Mouse (Mus musculus) MEL (cell line): ENCODE measurements at regions not wholly inside any gene's neighbourhood (a gene's known extent, or its start where the extent isn't known, plus 50 kb on each side); places are given as distances from the start of the nearest gene placed in this dataset.

ENCODE experiments used
- DNase-seq: peaks from one replicate; pipeline ENCODE4 v3.0.0; 2011; ENCODE audit warnings: low read depth, low spot score
- H3K27ac ChIP-seq: 2 replicates; pipeline ENCODE4 v1.5.1; 2012; ENCODE audit warnings: low read depth, mild to moderate bottlenecking, control low read depth, low read length, moderate library complexity; ENCODE audit not compliant: control insufficient read depth
- H3K27me3 ChIP-seq, 2 experiments: fragments of 150-350 bp in 1 of 2; sonication (generic) in 1 of 2; 2 replicates each; pipeline ENCODE4 v1.6.1; 2012; ENCODE audit warnings: low read length in 2 of 2, mild to moderate bottlenecking in 2 of 2, improper control_type of control experiment in 1 of 2, moderate library complexity in 1 of 2; ENCODE audit not compliant: insufficient read depth in 2 of 2, control insufficient read depth in 1 of 2
- H3K36me3 ChIP-seq, 2 experiments: 2 replicates each; pipeline ENCODE4 v1.6.1; 2012 to 2014; ENCODE audit warnings: low read length in 2 of 2, improper control_type of control experiment in 1 of 2, inconsistent platforms in 1 of 2, mild to moderate bottlenecking in 1 of 2; ENCODE audit not compliant: insufficient read depth in 2 of 2, control insufficient read depth in 1 of 2
- H3K4me1 ChIP-seq, 2 experiments: fragments of 150-350 bp in 1 of 2; sonication (generic) in 1 of 2; 2 replicates each; pipeline ENCODE4 v1.6.1; 2012; ENCODE audit warnings: low read length in 2 of 2, improper control_type of control experiment in 1 of 2, mild to moderate bottlenecking in 1 of 2; ENCODE audit not compliant: insufficient read depth in 2 of 2, control insufficient read depth in 1 of 2
- H3K4me3 ChIP-seq, 2 experiments: fragments of 150-350 bp in 1 of 2; sonication (generic) in 1 of 2; 2 replicates each; pipeline ENCODE4 v1.5.1; 2012; ENCODE audit warnings: low read depth in 2 of 2, low read length in 2 of 2, mild to moderate bottlenecking in 2 of 2, moderate library complexity in 2 of 2, control low read depth in 1 of 2, improper control_type of control experiment in 1 of 2; ENCODE audit not compliant: control insufficient read depth in 1 of 2, insufficient read depth in 1 of 2
- H3K79me2 ChIP-seq: 2 replicates; pipeline ENCODE4 v1.6.1; 2012; ENCODE audit warnings: mild to moderate bottlenecking, low read length, moderate library complexity; ENCODE audit not compliant: control insufficient read depth, poor library complexity, insufficient read depth
- H3K9ac ChIP-seq: 2 replicates; pipeline ENCODE4 v1.6.1; 2012; ENCODE audit warnings: low read depth, mild to moderate bottlenecking, control low read depth, low read length, moderate library complexity; ENCODE audit not compliant: control insufficient read depth, poor library complexity, severe bottlenecking
- H3K9me3 ChIP-seq: fragments of 150-350 bp; sonication (generic); replicated peaks from 2 replicates; pipeline ENCODE4 v1.6.1; 2012; ENCODE audit warnings: mild to moderate bottlenecking, low read length, improper control_type of control experiment, moderate library complexity; ENCODE audit not compliant: insufficient read depth
- CHD1 ChIP-seq: IDR thresholded peaks from 2 replicates; pipeline ENCODE4 v1.6.1; 2012; ENCODE audit warnings: low read depth, mild to moderate bottlenecking, inconsistent platforms, low read length, improper control_type of control experiment
- CHD2 ChIP-seq: IDR thresholded peaks from 2 replicates; pipeline ENCODE4 v1.6.1; 2011; ENCODE audit warnings: low read length, improper control_type of control experiment
- EP300 ChIP-seq, 2 experiments: IDR thresholded peaks; 2 replicates each; pipeline ENCODE4 v1.6.1; 2011; ENCODE audit warnings: improper control_type of control experiment in 2 of 2, low read length in 2 of 2, low read depth in 1 of 2, mild to moderate bottlenecking in 1 of 2
- ETS1 ChIP-seq: IDR thresholded peaks from 2 replicates; pipeline ENCODE4 v1.6.1; 2012; ENCODE audit warnings: low read depth, mild to moderate bottlenecking, inconsistent platforms, low read length, improper control_type of control experiment, moderate library complexity
- GABPA ChIP-seq: IDR thresholded peaks from 2 replicates; pipeline ENCODE4 v1.6.1; 2012; ENCODE audit warnings: low read depth, mild to moderate bottlenecking, inconsistent platforms, low read length, improper control_type of control experiment, moderate library complexity
- GATA1 ChIP-seq: IDR thresholded peaks from 2 replicates; pipeline ENCODE4 v1.6.1; 2011; ENCODE audit warnings: low read depth, low read length, improper control_type of control experiment
- KAT2A ChIP-seq: conservative IDR thresholded peaks from 2 replicates; pipeline ENCODE4 v1.6.1; 2012; ENCODE audit warnings: low read depth, low read length, improper control_type of control experiment, inconsistent platforms
- MAFK ChIP-seq: IDR thresholded peaks from 2 replicates; pipeline ENCODE4 v1.6.1; 2011; ENCODE audit warnings: low read depth, mild to moderate bottlenecking, low read length, improper control_type of control experiment, borderline replicate concordance
- MAX ChIP-seq: IDR thresholded peaks from 2 replicates; pipeline ENCODE4 v1.6.1; 2011; ENCODE audit warnings: low read length, improper control_type of control experiment
- MAZ ChIP-seq: IDR thresholded peaks from 2 replicates; pipeline ENCODE4 v1.6.1; 2012; ENCODE audit warnings: low read depth, mild to moderate bottlenecking, inconsistent platforms, low read length, improper control_type of control experiment
- MEF2A ChIP-seq: IDR thresholded peaks from 2 replicates; pipeline ENCODE4 v1.6.1; 2014; ENCODE audit warnings: low read depth, mild to moderate bottlenecking, inconsistent platforms, low read length, improper control_type of control experiment; ENCODE audit not compliant: poor library complexity, insufficient replicate concordance, severe bottlenecking; ENCODE audit errors: extremely low read depth
- MYB ChIP-seq: IDR thresholded peaks from 2 replicates; pipeline ENCODE4 v1.6.1; 2011; ENCODE audit warnings: mild to moderate bottlenecking, low read depth, low read length, improper control_type of control experiment
- NELFE ChIP-seq: IDR thresholded peaks from 2 replicates; pipeline ENCODE4 v1.6.1; 2011; ENCODE audit warnings: low read depth, low read length, improper control_type of control experiment
- NRF1 ChIP-seq: IDR thresholded peaks from 2 replicates; pipeline ENCODE4 v1.6.1; 2014; ENCODE audit warnings: low read depth, mild to moderate bottlenecking, inconsistent platforms, low read length, improper control_type of control experiment, moderate library complexity; ENCODE audit not compliant: poor library complexity, insufficient read depth, severe bottlenecking
- POLR2A ChIP-seq, 2 experiments: IDR thresholded peaks; 2 replicates each; pipeline ENCODE4 v1.6.1; 2011 to 2012; ENCODE audit warnings: low read length in 2 of 2, mild to moderate bottlenecking in 2 of 2, control low read depth in 1 of 2, improper control_type of control experiment in 1 of 2, low read depth in 1 of 2, moderate library complexity in 1 of 2; ENCODE audit not compliant: control insufficient read depth in 1 of 2, insufficient read depth in 1 of 2, poor library complexity in 1 of 2
- RAD21 ChIP-seq: IDR thresholded peaks from 2 replicates; pipeline ENCODE4 v1.6.1; 2011; ENCODE audit warnings: mild to moderate bottlenecking, low read depth, low read length, improper control_type of control experiment
- SIN3A ChIP-seq: IDR thresholded peaks from 2 replicates; pipeline ENCODE4 v1.6.1; 2012; ENCODE audit warnings: low read length, improper control_type of control experiment, inconsistent platforms
- TAL1 ChIP-seq: IDR thresholded peaks from 2 replicates; pipeline ENCODE4 v1.6.1; 2012; ENCODE audit warnings: mild to moderate bottlenecking, inconsistent platforms, low read length, moderate library complexity, mixed read lengths
- ZKSCAN1 ChIP-seq: IDR thresholded peaks from 2 replicates; pipeline ENCODE4 v1.6.1; 2012; ENCODE audit warnings: low read depth, mild to moderate bottlenecking, inconsistent platforms, low read length, improper control_type of control experiment, moderate library complexity
- ZMIZ1 ChIP-seq: IDR thresholded peaks from 2 replicates; pipeline ENCODE4 v1.6.1; 2012; ENCODE audit warnings: low read depth, mild to moderate bottlenecking, inconsistent platforms, low read length, improper control_type of control experiment, moderate library complexity
- ZNF384 ChIP-seq: IDR thresholded peaks from 2 replicates; pipeline ENCODE4 v1.6.1; 2012; ENCODE audit warnings: low read depth, mild to moderate bottlenecking, inconsistent platforms, low read length, improper control_type of control experiment

GRCm38 (mm10) chr11:26962928-26963667 is 369.3 kb upstream of the Vrk2 start:
- Histone ChIP-seq H3K4me3 (peak overlapping the region in 1 of 2 experiments; percentile 43; a peak in 1 of 4 replicates), H3K9me3 (no peaks in the 10 kb centered on the region), H3K79me2 (no peaks in the 10 kb centered on the region), H3K27me3 (peaks cover 3 to 7% of the 10 kb centered on the region in 2 experiments; a peak in 2 of 4 replicates), H3K27ac (no peak overlapping the region), H3K9ac (no peak overlapping the region), H3K4me1 (peaks cover 0 to 5% of the 10 kb centered on the region in 2 experiments; a peak in 1 of 4 replicates), H3K36me3 (no peaks in the 10 kb centered on the region; a peak in 1 of 4 replicates)
- peak; percentile 69 for DNase-seq
- TF ChIP-seq CHD1, result no peak
- no peak for TF ChIP-seq GABPA
- no peak for TF ChIP-seq ETS1
- TF ChIP-seq ZNF384, result no peak
- TF ChIP-seq KAT2A, result no peak
- TF ChIP-seq MAZ, result no peak
- TF ChIP-seq NELFE, result no peak
- no peak for TF ChIP-seq TAL1
- no peak for TF ChIP-seq NRF1
- no peak for TF ChIP-seq CHD2

GRCm38 (mm10) chr11:26962040-26962927 is 368.5 kb upstream of the Vrk2 start:
- Histone ChIP-seq H3K4me1 (peaks cover 0 to 5% of the 10 kb centered on the region in 2 experiments; a peak in 1 of 4 replicates), H3K27me3 (peaks cover 3 to 7% of the 10 kb centered on the region in 2 experiments; a peak in 2 of 4 replicates), H3K27ac (no peak overlapping the region), H3K4me3 (peak overlapping the region in 1 of 2 experiments; percentile 43; a peak in 1 of 4 replicates), H3K9me3 (no peaks in the 10 kb centered on the region), H3K9ac (no peak overlapping the region), H3K36me3 (no peaks in the 10 kb centered on the region; a peak in 1 of 4 replicates), H3K79me2 (no peaks in the 10 kb centered on the region)
- TF ChIP-seq MYB, result no peak
- TF ChIP-seq POLR2A (IDR thresholded peaks at IDR 0.05; ENCODE audit: control insufficient read depth in 1 of 2, insufficient read depth in 1 of 2, low read depth in 1 of 2, low read length in 2 of 2, poor library complexity in 1 of 2), result no peak
- no peak for TF ChIP-seq MEF2A
- no peak for TF ChIP-seq KAT2A
- no peak for TF ChIP-seq ZKSCAN1
- no peak for TF ChIP-seq EP300 (IDR thresholded peaks at IDR 0.05; ENCODE audit: low read depth in 1 of 2, low read length in 2 of 2)
- no peak for TF ChIP-seq SIN3A
- TF ChIP-seq MAX, result no peak
- TF ChIP-seq CHD1, result no peak
- no peak for TF ChIP-seq GATA1
- TF ChIP-seq ZNF384, result no peak
- no peak for TF ChIP-seq ZMIZ1
- TF ChIP-seq MAFK, result no peak
- TF ChIP-seq RAD21, result no peak
- no peak for DNase-seq
